Mouse (Mus musculus) spleen, adult 2 months (tissue): ENCODE measurements around the gene Megf11.

ENCODE experiments used
- CTCF ChIP-seq: fragments of 200-500 bp; IDR thresholded peaks from 2 replicates; pipeline ENCODE4 v1.5.1; 2011; ENCODE audit warnings: mild to moderate bottlenecking, inconsistent platforms; ENCODE audit not compliant: insufficient read depth, insufficient read length, insufficient replicate concordance; ENCODE audit errors: extremely low read depth
- POLR2A ChIP-seq: fragments of 200-500 bp; IDR thresholded peaks from 2 replicates; pipeline ENCODE4 v1.6.1; 2011; ENCODE audit warnings: low read depth, low read length, inconsistent platforms

GRCm38 (mm10) chr9:64607049-64607448 lies 221.6 kb downstream of the Megf11 start:
- TF ChIP-seq CTCF (no peak), POLR2A (no peak)
